Mouse (Mus musculus): ENCODE results near the gene Rhoj. TPM values are rescaled to one million over a fixed set of nuclear protein-coding genes. Genes with fewer than 3 reads are reported as not detected.
A peak's percentile ranks its signal among the peaks of the same experiment; 100 is the strongest.
"Not testable (repeated sequence)": the region's sequence is repeated elsewhere in the genome, so short reads cannot be mapped to it uniquely, and the experiment has no call there.

The Rhoj gene
- total RNA-seq, 2 experiments from 2014 or later: 4.5 to 6.3 TPM

GRCm38 (mm10) chr12:75348551-75348950, 40.4 kb downstream of the Rhoj start:
- DNase-seq (ENCODE audit: extremely low spot score in 1 of 2, low spot score in 1 of 2): no peak

GRCm38 (mm10) chr12:75349537-75349936, 41.4 kb downstream of the Rhoj start:
- not testable (repeated sequence) for DNase-seq (ENCODE audit: extremely low spot score in 1 of 2, low spot score in 1 of 2)

- DNase-seq (ENCODE audit: extremely low spot score in 1 of 2, low spot score in 1 of 2): no peak
Measured at GRCm38 (mm10) chr12:75350750-75351149, 42.6 kb downstream of the Rhoj start.

GRCm38 (mm10) chr12:75351846-75352245, 43.7 kb downstream of the Rhoj start:
- no peak for DNase-seq (ENCODE audit: extremely low spot score in 1 of 2, low spot score in 1 of 2)

GRCm38 (mm10) chr12:75352410-75352809, 44.3 kb downstream of the Rhoj start:
- DNase-seq (ENCODE audit: extremely low spot score in 1 of 2, low spot score in 1 of 2): no peak

- no peak for DNase-seq (ENCODE audit: extremely low spot score in 1 of 2, low spot score in 1 of 2)
Measured at GRCm38 (mm10) chr12:75354354-75354753, 46.2 kb downstream of the Rhoj start.

GRCm38 (mm10) chr12:75357781-75358180, 49.7 kb downstream of the Rhoj start:
- DNase-seq (ENCODE audit: extremely low spot score in 1 of 2, low spot score in 1 of 2): no peak

GRCm38 (mm10) chr12:75358714-75359113, 50.6 kb downstream of the Rhoj start:
- DNase-seq (ENCODE audit: extremely low spot score in 1 of 2, low spot score in 1 of 2): peak in 1 of 2 experiments; percentile 16

- DNase-seq (ENCODE audit: extremely low spot score in 1 of 2, low spot score in 1 of 2): no peak
Measured at GRCm38 (mm10) chr12:75359500-75359899, 51.4 kb downstream of the Rhoj start.

- DNase-seq (ENCODE audit: extremely low spot score in 1 of 2, low spot score in 1 of 2): no peak
Measured at GRCm38 (mm10) chr12:75359921-75360482, 51.9 kb downstream of the Rhoj start.

GRCm38 (mm10) chr12:75362456-75362855, 54.3 kb downstream of the Rhoj start:
- no peak for DNase-seq (ENCODE audit: extremely low spot score in 1 of 2, low spot score in 1 of 2)

- DNase-seq (ENCODE audit: extremely low spot score in 1 of 2, low spot score in 1 of 2): no peak
Measured at GRCm38 (mm10) chr12:75364416-75364815, 56.3 kb downstream of the Rhoj start.

GRCm38 (mm10) chr12:75365621-75366124, 57.6 kb downstream of the Rhoj start:
- no peak for DNase-seq (ENCODE audit: extremely low spot score in 1 of 2, low spot score in 1 of 2)

GRCm38 (mm10) chr12:75367371-75367770, 59.2 kb downstream of the Rhoj start:
- no peak for DNase-seq (ENCODE audit: extremely low spot score in 1 of 2, low spot score in 1 of 2)

GRCm38 (mm10) chr12:75368527-75368926, 60.4 kb downstream of the Rhoj start:
- DNase-seq (ENCODE audit: extremely low spot score in 1 of 2, low spot score in 1 of 2): no peak

- no peak for DNase-seq (ENCODE audit: extremely low spot score in 1 of 2, low spot score in 1 of 2)
Measured at GRCm38 (mm10) chr12:75369418-75369851, 61.3 kb downstream of the Rhoj start.

- DNase-seq (ENCODE audit: extremely low spot score in 1 of 2, low spot score in 1 of 2): no peak
Measured at GRCm38 (mm10) chr12:75374437-75374836, 66.3 kb downstream of the Rhoj start.

- no peak for DNase-seq (ENCODE audit: extremely low spot score in 1 of 2, low spot score in 1 of 2)
Measured at GRCm38 (mm10) chr12:75375060-75375459, 66.9 kb downstream of the Rhoj start.

GRCm38 (mm10) chr12:75376126-75376525, 68.0 kb downstream of the Rhoj start:
- DNase-seq (ENCODE audit: extremely low spot score in 1 of 2, low spot score in 1 of 2): no peak

GRCm38 (mm10) chr12:75386731-75387130, 78.6 kb downstream of the Rhoj start:
- no peak for DNase-seq (ENCODE audit: extremely low spot score in 1 of 2, low spot score in 1 of 2)

GRCm38 (mm10) chr12:75387156-75387555, 79.0 kb downstream of the Rhoj start:
- DNase-seq (ENCODE audit: extremely low spot score in 1 of 2, low spot score in 1 of 2): no peak

- no peak for DNase-seq (ENCODE audit: extremely low spot score in 1 of 2, low spot score in 1 of 2)
Measured at GRCm38 (mm10) chr12:75387846-75388245, 79.7 kb downstream of the Rhoj start.

- no peak for DNase-seq (ENCODE audit: extremely low spot score in 1 of 2, low spot score in 1 of 2)
Measured at GRCm38 (mm10) chr12:75388521-75388920, 80.4 kb downstream of the Rhoj start.
